Mouse (Mus musculus) cerebellum, adult 9-10 months (tissue): ENCODE results near the gene Cep85l.

Experiments used
- DNase-seq: peaks from one replicate; pipeline ENCODE4 v3.0.0; 2022

The Cep85l gene

DNA sequence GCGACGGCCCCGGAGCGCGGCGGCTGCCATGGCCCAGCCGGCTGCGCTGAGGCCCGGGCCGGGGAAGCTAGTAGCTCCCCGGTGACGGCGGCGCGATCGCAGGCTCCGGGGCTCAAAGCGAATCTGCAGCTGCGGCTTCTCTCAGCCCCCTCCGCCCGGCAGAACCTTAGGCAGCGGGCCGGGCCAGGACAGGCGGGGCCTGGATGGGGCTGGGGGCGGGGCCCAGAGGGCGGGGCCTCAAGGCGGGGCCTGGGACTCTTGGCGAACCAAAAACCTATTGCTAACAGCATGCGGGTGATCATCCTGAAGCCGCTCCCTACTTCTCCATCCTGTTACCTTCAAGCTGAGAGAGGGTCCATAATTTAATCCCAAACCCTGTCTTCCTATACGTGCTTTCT is at the start of gene Cep85l:
TSS of gene Cep85l (minus strand) at position 239 of the 398 bp plus-strand sequence.
- DNase-seq: peak; percentile 89

DNA sequence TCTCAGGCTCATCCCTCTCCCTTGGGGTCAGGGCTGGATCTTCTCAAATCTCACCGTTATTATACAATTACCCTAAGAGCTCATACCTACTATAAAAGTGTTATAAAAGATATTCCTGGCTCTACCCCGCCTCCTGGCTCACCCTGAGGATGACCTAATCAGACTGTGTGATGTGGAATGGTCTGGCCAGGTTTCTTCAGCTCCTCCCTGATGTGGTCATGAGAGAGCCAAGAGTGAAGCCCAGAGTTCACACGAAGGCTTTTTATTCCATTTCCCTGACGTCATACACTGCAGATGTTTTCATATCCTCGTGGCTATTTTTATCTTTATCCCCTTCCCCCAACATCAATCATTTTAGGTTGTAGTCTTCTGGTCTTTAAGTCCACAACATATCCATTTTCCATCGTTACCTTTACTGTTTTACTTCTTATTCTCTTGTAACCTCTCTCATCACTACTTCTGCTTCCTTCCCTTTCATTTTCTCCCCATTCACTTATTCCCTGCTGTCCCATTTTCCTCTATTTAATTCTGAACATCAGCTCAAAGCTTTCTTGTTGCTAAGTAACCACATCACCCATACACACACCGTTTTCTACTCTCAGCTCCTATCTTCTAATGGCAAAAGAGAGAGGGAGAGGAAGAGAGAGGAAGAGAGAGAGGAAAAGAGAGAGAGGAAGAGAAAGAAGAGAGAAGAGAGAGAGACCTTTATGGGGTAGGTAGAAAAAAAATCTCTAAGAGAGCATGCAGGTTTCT is 49.1 kb upstream of the Cep85l start:
- no peak for DNase-seq

DNA sequence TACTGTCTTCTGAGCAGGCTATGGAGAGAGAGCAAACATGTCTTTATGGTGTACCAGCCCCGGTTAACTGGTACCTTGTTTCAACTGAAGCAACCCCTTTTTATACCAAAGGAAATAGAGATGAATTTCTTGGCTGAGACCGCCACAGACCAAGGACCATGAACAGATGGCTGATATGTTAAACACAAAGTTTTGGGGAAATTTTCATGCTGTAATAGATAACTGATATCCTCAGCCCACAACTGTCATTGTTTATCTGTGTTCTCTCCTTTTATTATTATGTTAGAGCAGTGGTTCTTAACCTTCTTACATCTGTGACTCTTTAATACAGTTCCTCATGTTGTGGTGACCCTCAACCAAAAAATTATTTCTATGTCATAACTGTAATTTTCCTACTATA is 46.8 kb upstream of the Cep85l start:
- no peak for DNase-seq

DNA sequence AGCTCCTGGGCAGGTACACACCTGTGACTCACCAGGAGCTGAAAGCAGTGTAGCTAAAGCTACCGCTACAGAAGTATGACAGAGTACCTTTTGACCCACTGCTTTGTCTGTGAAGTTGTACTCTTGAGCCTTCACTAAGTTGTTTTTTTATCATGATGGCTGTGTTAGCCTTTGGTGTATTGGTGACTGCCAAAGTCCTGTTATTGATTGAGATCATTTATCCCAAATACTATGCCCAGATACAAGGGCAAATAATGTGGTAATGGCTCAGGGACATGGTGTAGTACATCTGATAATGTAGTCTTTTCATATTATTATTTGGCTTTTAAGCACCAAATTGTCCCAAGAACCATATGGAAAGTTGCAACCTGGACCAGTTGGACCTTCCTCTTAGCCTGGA is 43.3 kb upstream of the Cep85l start:
- no peak for DNase-seq

DNA sequence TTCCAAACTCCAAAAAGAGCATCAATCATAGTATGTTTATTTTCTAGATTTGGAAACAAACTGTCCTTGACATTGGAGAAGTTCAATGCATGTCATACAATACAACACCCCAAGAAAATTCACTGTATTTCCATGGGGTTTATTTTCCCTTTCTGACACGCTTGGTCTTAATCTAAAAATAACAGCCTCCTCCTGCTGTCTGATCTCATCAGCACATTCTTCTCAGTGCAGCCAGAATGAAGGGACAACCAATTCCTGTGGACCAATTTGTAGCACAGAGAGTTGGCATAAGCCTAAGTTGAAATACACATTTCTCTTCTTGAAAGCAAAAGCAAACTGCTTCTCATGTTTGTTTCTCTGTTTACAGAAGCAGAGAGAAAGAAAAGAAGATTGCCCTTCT is 42.5 kb upstream of the Cep85l start:
- no peak for DNase-seq

DNA sequence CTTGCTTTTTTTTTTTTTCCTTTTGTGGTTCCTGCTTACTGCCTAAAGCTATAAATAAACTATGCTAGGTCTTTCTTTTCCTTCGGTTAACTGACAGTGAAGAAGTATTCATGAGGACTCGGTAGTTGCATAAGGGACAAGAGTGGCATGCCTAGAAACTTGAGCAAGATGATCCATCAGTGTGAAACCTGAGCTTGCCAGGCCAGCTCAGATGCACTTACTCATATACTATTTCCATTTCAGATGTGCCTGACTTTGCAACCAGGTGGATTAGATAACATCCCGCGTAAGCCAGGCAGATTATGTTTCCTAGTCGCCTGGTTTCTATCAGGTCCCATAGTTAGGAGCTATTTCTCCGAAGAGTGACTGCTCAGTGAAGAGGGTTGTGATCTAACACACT is 41.9 kb upstream of the Cep85l start:
- no peak for DNase-seq

DNA sequence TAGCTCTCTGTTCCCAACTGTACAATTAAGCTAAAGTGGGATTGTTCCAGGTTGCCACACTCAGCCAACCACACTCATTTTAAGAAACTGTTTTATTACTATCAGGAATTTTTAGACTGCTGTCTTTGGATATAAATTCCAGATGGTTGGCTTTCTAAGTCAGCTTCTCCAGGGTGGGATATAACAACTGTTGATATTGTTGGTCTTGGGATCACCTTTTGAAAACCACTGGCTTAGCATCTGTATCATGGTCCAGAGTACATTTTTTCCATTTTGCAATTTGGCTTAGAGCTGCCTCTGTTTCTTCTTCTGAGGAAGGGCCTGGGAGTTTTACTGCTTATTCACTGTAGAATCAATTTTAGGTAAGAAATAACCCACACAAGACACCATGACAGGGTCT is 40.3 kb upstream of the Cep85l start:
- DNase-seq: no peak

DNA sequence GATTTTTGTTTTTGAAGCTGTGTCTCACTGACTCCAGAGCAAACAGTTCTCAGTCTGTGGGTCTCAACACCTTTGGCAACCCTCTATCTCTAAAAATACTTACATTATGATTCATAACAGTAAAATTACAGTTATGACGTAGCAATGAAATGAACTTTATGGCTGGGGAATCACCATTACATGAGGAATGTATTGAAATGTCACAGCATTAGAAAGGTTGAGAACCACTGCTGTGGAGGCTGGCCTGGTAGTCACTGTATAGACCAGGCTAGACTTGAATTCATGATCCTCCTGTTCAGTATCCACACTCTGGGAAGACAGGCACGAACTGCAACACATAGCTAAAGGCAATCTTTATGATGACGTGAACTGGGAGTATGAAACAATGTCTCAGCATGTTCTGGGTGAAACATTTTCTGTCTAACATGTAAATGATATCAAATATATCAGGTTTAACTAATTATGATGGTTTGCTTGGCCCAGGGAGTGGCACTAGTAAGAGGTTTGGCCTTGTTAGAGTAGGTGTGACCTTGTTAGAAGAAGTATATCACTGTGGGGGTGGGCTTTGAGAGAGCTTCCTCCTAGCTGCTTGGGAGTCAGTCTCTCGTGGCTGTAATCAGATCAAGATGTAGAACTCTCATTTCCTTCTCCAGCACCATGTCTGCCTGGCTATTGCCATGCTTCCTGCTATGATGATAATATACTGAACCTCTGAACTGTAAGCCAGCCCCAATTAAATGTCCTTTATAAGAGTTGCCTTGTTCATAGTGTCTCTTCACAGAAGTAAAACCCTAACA is 39.6 kb upstream of the Cep85l start:
- DNase-seq: no peak

DNA sequence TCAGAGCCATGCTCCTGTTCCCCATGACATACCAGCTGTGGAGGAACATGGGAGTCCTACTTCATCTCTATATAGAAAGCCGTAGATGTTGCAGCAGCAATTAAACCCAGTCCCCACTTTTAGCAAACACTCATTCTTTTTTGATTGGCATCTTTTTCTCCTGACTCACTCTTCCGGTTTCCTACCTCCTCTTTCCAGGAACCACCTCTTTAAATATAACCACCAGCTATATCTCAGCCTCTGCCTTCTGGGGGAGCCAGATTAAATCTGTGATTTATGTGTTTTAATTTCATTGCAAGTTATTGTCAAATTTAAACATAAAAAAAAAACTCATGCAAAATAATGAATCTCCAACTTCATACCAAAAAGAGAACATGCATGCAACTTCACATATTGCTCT is 37.3 kb upstream of the Cep85l start:
- DNase-seq: no peak

DNA sequence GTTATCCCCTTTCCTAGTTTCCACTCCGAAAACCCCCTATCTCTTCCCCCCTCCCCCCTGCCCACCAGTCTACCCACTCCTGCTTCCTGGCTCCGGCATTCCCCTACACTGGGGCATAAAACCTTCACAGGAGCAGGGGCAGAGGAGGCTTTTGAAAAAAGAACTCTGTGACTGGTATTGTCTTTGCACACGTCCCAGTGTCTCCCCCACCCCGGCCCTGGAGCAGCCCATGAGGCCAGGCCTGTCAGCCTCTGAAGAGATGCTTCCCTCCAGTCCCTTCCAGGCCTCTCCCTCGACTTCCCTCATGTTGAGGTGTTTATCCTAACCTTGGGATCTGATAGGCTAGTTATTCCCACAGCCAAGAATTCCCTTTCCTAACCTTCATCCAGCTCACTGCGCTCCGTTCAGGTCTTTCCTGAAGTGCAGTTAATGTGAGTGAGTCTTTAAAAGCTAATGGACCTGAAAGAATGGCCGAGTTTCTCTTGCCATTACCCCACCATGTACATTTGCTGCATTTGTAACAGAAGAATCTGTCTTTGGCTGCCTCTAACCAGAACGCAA is 36.5 kb upstream of the Cep85l start:
- no peak for DNase-seq

DNA sequence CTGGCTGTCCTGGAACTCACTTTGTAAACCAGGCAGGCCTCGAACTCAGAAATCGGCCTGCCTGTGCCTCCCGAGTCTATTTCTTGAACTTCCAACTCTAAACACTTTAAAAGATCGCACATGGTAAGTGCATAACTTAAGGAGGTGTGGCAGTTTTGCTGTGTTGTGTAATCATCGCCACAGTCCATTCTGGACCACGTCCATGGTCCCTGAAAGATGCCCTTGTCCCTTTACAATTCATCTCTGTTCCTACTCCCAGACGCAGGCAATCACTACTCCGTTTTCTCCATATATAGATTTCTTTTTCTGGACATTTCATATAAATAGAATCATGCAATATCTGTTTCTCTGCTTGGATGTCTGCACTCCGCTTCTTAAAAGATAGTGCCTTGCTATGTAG is 35.5 kb upstream of the Cep85l start:
- no peak for DNase-seq

DNA sequence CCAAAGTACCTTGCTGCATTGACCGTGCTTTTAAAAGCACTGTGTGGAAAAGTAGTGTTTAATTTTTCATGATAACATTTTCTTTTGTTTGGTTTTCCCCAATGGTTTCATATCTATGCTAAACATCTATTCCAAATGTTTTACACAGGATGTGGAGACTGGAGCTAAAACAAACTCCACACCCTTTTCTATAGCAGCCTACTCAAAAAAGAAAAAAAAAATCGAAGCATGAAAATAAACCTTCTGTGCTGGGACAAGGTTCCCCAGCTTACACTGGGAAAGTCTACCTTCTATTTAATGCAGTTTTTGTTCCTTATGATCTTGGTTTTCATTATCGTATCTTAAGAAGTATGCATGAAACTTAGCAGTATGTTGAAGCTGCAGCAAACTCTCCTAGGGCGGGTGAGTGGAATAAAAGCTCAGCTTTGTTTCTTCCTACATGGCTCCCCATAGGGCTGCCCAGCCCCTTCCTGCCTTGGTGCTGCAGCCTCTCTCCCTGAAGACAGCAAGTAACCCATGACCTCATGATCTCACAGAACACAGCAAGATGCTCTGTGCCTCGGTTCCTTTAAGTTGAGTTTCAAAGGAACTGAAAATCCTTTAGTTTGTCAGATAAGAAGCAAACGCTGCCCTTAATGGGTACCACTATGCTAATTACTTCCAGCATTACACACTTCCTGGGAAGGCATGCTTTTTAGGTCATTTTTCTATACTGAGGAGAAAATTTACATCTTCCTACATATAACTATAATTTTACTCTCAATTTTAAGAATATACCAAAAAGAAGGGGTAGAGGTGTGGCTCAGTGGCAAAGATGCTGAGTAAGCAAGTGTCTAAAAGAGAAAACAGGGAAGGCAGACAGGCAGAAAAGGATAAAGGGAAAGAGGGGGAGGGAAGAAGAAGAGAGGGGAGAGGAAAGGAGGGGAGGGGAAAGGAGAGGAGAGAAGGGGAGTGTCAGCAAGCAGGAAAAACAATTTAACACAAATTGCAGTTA is 34.6 kb upstream of the Cep85l start:
- DNase-seq: no peak

DNA sequence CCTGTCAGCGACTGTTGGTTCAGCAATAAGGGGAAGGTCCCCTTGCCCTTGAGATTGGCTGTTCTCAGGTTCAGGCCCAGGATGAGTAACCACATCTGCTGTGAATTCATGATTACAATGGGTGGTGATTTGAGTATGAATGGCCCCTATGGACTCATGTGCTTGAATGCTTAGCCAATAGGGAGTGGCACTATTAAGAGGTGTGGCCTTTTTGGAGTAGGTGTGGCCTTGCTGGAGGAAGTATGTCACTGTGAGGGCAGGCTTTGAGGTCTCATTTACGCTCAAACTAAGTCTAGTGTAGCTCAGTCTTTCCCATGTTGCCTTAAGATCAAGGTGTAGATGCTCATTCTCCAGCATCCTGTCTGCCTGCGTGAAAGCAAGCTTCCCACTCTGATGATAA is 33.2 kb upstream of the Cep85l start:
- DNase-seq: no peak

DNA sequence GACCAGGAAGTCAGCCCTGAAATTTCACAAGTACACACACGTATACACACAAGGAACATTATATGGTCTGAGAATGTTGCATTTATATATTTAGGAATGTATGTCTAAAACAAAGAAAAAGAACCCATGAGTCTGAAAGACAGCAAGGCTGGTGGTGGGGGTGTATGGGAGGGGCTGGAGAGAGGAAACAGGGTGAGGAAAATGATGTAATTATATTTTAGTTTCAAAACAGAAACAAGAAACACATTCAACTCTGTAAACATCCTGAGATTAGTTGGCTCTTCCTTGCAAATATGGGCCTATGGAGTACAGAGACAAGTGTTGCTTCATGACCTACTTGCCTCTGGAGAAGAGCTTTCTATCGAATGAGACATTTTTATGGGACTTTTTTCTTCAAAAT is 32.4 kb upstream of the Cep85l start:
- DNase-seq: no peak

DNA sequence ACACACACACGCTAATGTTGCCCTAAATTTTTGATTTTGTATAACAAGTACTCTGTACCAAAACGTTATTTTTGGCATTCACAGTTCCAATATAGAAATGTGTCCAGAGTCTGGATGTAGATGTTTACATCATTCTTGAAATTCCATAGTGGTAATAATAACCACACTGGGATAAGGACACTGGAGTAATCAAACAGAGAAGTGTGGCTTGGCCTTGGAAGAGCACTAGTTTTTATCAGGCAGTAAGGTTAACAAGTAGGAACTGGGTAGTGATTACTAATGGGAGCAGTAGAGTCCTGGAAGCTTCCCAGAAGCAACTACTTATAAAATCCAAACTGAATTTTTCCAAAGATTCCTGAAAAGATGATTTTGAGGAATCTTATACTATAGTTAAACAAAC is 31.1 kb upstream of the Cep85l start:
- DNase-seq: no peak

DNA sequence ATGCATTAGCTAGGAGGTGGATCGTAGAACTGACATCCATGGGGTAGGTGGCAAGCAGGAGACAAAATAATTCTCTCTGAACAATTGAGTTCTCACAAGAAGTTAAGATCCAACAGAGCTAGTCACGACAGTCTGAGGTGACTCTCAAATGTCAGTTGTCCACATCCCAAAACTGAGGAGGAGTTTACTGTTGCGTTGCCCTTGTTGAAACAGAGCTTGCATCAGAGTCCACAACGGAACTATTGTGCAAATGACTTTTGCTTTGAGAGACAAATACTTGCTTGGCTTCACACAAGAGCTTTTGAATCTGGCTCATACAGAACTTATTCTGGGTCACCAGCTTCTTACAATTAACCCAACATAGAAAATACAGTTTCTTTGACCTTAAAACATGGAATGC is 27.7 kb upstream of the Cep85l start:
- no peak for DNase-seq

DNA sequence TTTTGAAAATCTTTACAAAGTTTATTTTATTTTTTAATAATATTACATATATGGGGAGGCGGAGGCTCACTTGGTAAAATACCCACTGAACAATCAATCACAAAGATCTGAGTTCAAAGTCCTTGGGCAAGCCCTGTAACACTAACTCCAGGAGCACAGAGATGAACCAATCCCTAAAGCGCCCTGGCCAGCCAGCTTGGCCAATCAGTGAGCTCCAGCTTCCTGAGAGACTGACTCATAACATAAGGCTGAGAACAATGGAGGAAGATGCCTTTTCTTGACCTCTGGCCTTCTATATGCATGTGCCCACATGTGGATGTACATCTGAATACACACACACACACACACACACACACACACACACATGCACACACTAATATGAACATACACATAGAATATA is 27.1 kb upstream of the Cep85l start:
- no peak for DNase-seq

DNA sequence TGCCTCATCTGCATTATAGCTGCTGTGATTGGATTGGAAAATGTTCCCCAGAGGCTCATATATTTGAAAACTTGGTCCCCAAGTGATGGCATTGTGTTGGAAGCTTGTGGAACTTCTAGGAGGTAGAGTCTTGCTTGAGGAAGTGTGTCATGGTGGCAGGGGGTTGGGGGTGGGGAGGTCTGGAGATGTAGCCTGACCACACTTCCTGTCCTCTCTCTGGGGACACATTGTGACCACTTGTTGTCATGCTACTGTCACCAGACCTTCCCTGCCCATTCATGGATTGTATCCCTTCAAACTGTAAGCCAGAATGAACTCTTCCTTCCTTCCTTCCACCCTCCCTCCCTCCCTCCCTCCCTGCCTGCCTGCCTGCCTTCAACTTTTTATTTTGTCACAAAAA is 22.5 kb upstream of the Cep85l start:
- DNase-seq: no peak

DNA sequence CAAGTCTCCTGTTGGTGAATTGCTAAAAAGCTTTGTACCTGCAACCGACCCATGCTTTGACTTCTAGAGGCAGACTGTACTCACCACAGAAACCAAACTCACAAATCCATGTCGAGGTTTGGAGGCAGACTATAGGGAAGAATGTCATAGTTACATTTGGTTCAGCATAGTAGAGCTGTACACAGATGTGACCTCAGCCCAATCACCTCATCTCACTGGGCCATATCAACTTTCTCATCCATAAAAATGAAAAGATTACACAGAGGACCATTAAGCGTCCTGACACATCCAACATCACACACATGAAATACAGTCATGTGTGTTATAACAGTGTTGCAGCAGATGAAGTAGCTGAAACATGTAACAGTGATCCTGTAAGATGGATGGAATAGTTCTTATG is 19.3 kb upstream of the Cep85l start:
- no peak for DNase-seq

DNA sequence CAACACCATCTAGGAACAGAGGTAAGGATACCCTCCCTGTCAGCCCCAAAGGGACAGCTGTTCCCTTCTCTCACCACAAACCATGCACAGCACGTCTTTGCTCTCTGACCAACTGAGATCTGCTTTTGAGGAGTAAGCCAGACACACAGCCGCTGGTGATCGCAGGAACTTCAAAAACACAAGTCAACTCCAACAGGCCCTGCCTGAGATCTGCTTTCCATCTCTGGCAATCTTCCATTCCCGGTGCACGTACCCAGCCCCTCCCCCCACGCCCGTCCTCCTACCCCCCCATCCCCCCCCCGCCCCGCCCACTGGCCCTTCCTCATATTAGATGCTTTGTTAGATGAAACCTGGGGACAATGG is 18.8 kb upstream of the Cep85l start:
- peak; percentile 50 for DNase-seq

DNA sequence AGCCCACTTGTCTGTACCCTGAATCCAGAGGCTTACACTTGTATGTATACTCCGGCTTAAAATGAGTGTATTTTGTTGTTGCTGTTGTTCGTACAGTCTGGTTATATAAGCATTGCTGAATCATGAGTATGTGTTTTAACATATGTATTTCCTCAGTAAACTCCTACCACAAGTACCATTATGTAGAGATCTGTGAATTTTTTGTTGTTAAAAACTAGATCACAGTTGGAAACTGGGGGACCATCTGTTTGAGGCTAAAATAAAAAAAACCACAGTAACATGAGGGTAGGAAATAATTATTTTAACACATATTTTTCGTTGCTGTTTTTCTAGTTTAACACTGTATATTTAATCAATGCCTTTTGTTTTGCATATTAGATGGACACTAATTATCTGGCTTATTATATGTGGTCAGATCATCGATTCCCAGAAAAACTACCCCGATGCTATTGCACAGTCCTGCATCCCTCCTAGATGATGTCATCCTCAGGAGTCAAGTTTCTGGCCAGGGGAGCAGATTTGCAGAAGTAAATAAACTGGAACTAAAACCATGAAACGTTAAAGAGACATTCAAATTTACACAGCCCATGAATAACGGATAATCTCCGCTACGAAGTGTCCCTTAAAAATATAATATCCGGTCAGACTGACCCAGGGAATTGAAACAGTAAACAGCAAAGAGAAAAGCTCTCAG is 18.2 kb upstream of the Cep85l start:
- peak; percentile 65 for DNase-seq

DNA sequence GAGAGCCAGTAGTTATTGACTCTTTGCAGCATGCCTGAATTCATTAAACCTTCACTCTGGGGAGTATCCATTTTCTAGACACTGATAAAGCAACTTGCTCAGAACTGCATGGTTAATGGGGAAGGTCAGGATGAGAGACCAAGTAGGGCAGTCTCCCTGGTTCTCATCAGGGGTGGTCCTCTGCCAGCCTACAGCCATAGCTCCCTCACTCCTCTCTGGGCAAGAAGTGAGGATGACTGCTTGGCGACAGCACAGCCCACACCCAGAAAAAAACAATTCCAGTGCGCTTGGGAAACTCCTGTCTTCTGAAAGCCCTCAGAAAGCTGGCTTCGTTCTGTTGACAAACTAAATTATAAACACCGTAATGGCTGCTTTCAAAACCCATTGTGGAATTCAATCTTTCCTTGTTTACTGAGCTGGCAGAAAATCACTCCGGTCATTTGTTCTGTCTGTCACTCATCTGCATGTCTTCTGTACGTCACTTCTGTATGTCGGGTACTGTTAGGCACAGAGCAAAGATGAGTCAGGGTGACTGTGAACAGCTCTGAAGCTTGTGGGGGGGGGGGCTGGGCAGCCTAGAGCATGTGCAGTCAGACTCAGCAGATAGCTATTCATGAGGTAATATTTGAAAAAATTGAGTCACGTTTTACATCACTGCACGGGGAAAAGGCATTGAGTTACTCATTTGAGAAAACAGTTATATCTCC is 15.3 kb upstream of the Cep85l start:
- DNase-seq: no peak
